Comparison of ENCODE assay signal across 20 mouse cellular contexts in genomic region chr2:117842309-117842986, GRCm38 (mm10).
"Had no signal": no experiment of that assay in that cellular context is flagged by ENCODE, and none has a peak within 500 bp of the region (broad histone marks: within the 10 kb centered on the region; RNA-seq: fewer than 3 reads in every experiment).

No protein-coding gene starts in this region.

- H3K4me3 ChIP-seq: layer of hippocampus, adult 2 months; limb, embryonic 10.5 days; limb, embryonic 13.5 days; liver, embryonic 13.5 days; neural tube, embryonic 12.5 days; neural tube, embryonic 15.5 days had no signal

- H3K27me3 ChIP-seq: limb, embryonic 13.5 days; liver, embryonic 13.5 days; neural tube, embryonic 12.5 days; neural tube, embryonic 15.5 days had no signal

- H3K4me2 ChIP-seq: limb, embryonic 13.5 days; liver, embryonic 13.5 days; midbrain, embryonic 11.5 days; neural tube, embryonic 12.5 days; neural tube, embryonic 15.5 days had no signal

- H3K9ac ChIP-seq: limb, embryonic 13.5 days; liver, embryonic 13.5 days; neural tube, embryonic 12.5 days; neural tube, embryonic 15.5 days had no signal

- DNase-seq: kidney, adult 18-20 months; kidney, postnatal 25 days; layer of hippocampus, adult 9-11 months; liver; liver, embryonic 13.5 days; lung, postnatal 14 days; midbrain, embryonic 14.5 days; retina, postnatal 1 day; right cerebral cortex, postnatal 25 days; spleen, adult 18-20 months; thymus, adult 18-20 months; thymus, postnatal 4 days had no signal

- H3K36me3 ChIP-seq: limb, embryonic 10.5 days; limb, embryonic 13.5 days; liver, embryonic 13.5 days; neural tube, embryonic 12.5 days; neural tube, embryonic 15.5 days had no signal

- H3K9me3 ChIP-seq: limb, embryonic 10.5 days; limb, embryonic 13.5 days; liver, embryonic 13.5 days; neural tube, embryonic 12.5 days; neural tube, embryonic 15.5 days had no signal

- H3K27ac ChIP-seq: kidney, postnatal 0 days; layer of hippocampus, adult 2 months; limb, embryonic 10.5 days; limb, embryonic 13.5 days; liver, embryonic 13.5 days; macrophage; neural tube, embryonic 12.5 days; neural tube, embryonic 15.5 days had no signal

- H3K4me1 ChIP-seq: limb, embryonic 10.5 days; neural tube, embryonic 12.5 days; neural tube, embryonic 15.5 days had no signal
